Mouse (Mus musculus) CH12.LX (cell line): Measurements from ENCODE around the gene 1700067K01Rik. TPM values are rescaled to one million over a fixed set of nuclear protein-coding genes. Genes with fewer than 3 reads are reported as not detected.
A peak's percentile ranks its signal among the peaks of the same experiment; 100 is the strongest.

Experiments
- DNase-seq: peaks from one replicate; pipeline ENCODE4 v3.0.0-alpha.2; 2013; ENCODE audit errors: extremely low read depth
- H3K27ac ChIP-seq: 2 replicates; pipeline ENCODE4 v1.5.1; 2012; ENCODE audit warnings: low read depth, mild to moderate bottlenecking, control low read depth, moderate library complexity; ENCODE audit not compliant: insufficient read depth
- H3K27me3 ChIP-seq: replicated peaks from 2 replicates; pipeline ENCODE3; 2012; ENCODE audit warnings: inconsistent platforms
- H3K36me3 ChIP-seq, 2 experiments: replicated peaks in 1 of 2; 2 replicates each; pipeline versions ENCODE3 to v1.6.1; 2012; ENCODE audit warnings: inconsistent platforms in 1 of 2, low read length in 1 of 2, mild to moderate bottlenecking in 1 of 2, mixed read lengths in 1 of 2, moderate library complexity in 1 of 2; ENCODE audit not compliant: control insufficient read depth in 1 of 2, insufficient read depth in 1 of 2
- H3K4me1 ChIP-seq, 2 experiments: 2 replicates each; pipeline ENCODE4 v1.6.1; 2012; ENCODE audit warnings: inconsistent platforms in 1 of 2, moderate library complexity in 1 of 2; ENCODE audit not compliant: insufficient read depth in 2 of 2, control insufficient read depth in 1 of 2
- H3K4me2 ChIP-seq: 2 replicates; pipeline ENCODE4 v1.6.1; 2012; ENCODE audit warnings: low read depth, mild to moderate bottlenecking, control low read depth; ENCODE audit not compliant: poor library complexity, insufficient read depth, severe bottlenecking
- H3K4me3 ChIP-seq, 3 experiments: fragments of 150-350 bp in 1 of 3; sonication (generic) in 1 of 3; replicated peaks in 1 of 3; 2 replicates each; pipeline versions ENCODE3 to v1.5.1; 2011 to 2012; ENCODE audit warnings: low read depth in 2 of 3, low read length in 2 of 3, mild to moderate bottlenecking in 2 of 3, moderate library complexity in 2 of 3, control low read depth in 1 of 3, improper control_type of control experiment in 1 of 3, inconsistent platforms in 1 of 3, mixed read lengths in 1 of 3; ENCODE audit not compliant: poor library complexity in 1 of 3
- H3K79me2 ChIP-seq: replicated peaks from 2 replicates; pipeline ENCODE4 v1.6.1; 2012; ENCODE audit warnings: mild to moderate bottlenecking, moderate library complexity; ENCODE audit not compliant: control insufficient read depth, poor library complexity, insufficient read depth, severe bottlenecking; ENCODE audit errors: extremely low read depth
- H3K9ac ChIP-seq: 2 replicates; pipeline ENCODE4 v1.6.1; 2012; ENCODE audit warnings: low read depth, mild to moderate bottlenecking, control low read depth, moderate library complexity; ENCODE audit not compliant: insufficient read depth
- H3K9me3 ChIP-seq: replicated peaks from 2 replicates; pipeline ENCODE3; 2012; ENCODE audit warnings: low read length, inconsistent platforms, mixed read lengths
- BHLHE40 ChIP-seq: IDR thresholded peaks from 2 replicates; pipeline ENCODE4 v1.6.1; 2011; ENCODE audit warnings: mild to moderate bottlenecking, low read depth, low read length, improper control_type of control experiment
- CHD2 ChIP-seq: IDR thresholded peaks from 2 replicates; pipeline ENCODE4 v1.6.1; 2011; ENCODE audit warnings: low read length, improper control_type of control experiment
- ELF1 ChIP-seq: IDR thresholded peaks from 2 replicates; pipeline ENCODE4 v1.6.1; 2014; ENCODE audit warnings: low read depth, mild to moderate bottlenecking, inconsistent platforms, low read length, improper control_type of control experiment
- ETS1 ChIP-seq: conservative IDR thresholded peaks from 2 replicates; pipeline ENCODE4 v1.6.1; 2012; ENCODE audit warnings: low read depth, mild to moderate bottlenecking, inconsistent platforms, low read length, improper control_type of control experiment, moderate library complexity
- GABPA ChIP-seq: IDR thresholded peaks from 2 replicates; pipeline ENCODE4 v1.6.1; 2012; ENCODE audit warnings: low read depth, low read length, improper control_type of control experiment, inconsistent platforms; ENCODE audit not compliant: insufficient replicate concordance
- HCFC1 ChIP-seq: IDR thresholded peaks from 2 replicates; pipeline ENCODE4 v1.6.1; 2012; ENCODE audit warnings: low read depth, mild to moderate bottlenecking, inconsistent platforms, low read length, improper control_type of control experiment
- IRF4 ChIP-seq: IDR thresholded peaks from 2 replicates; pipeline ENCODE4 v1.6.1; 2014; ENCODE audit warnings: low read depth, mild to moderate bottlenecking, inconsistent platforms, low read length, improper control_type of control experiment
- JUND ChIP-seq: conservative IDR thresholded peaks from 2 replicates; pipeline ENCODE4 v1.6.1; 2011; ENCODE audit warnings: low read depth, low read length, improper control_type of control experiment
- KAT2A ChIP-seq: IDR thresholded peaks from 2 replicates; pipeline ENCODE4 v1.6.1; 2012; ENCODE audit warnings: low read length, improper control_type of control experiment, inconsistent platforms; ENCODE audit not compliant: insufficient replicate concordance
- MAFK ChIP-seq: IDR thresholded peaks from 2 replicates; pipeline ENCODE4 v1.6.1; 2011; ENCODE audit warnings: low read length, improper control_type of control experiment; ENCODE audit not compliant: insufficient replicate concordance
- MAX ChIP-seq: IDR thresholded peaks from 2 replicates; pipeline ENCODE4 v1.6.1; 2011; ENCODE audit warnings: low read length, improper control_type of control experiment
- MAZ ChIP-seq: IDR thresholded peaks from 2 replicates; pipeline ENCODE4 v1.6.1; 2012; ENCODE audit warnings: low read depth, mild to moderate bottlenecking, inconsistent platforms, low read length, improper control_type of control experiment, moderate library complexity
- MXI1 ChIP-seq: IDR thresholded peaks from 2 replicates; pipeline ENCODE4 v1.6.1; 2011; ENCODE audit warnings: mild to moderate bottlenecking, low read depth, low read length, improper control_type of control experiment
- NELFE ChIP-seq: IDR thresholded peaks from 2 replicates; pipeline ENCODE4 v1.6.1; 2011; ENCODE audit warnings: low read depth, low read length, improper control_type of control experiment
- NRF1 ChIP-seq: IDR thresholded peaks from 2 replicates; pipeline ENCODE4 v1.6.1; 2014; ENCODE audit warnings: low read depth, mild to moderate bottlenecking, inconsistent platforms, low read length, improper control_type of control experiment, moderate library complexity
- POLR2A ChIP-seq: IDR thresholded peaks from 2 replicates; pipeline ENCODE4 v1.6.1; 2011; ENCODE audit warnings: low read depth, mild to moderate bottlenecking, improper control_type of control experiment, low read length
- POLR2AphosphoS2 ChIP-seq: IDR thresholded peaks from 2 replicates; pipeline ENCODE4 v1.6.1; 2011; ENCODE audit warnings: low read depth, low read length, improper control_type of control experiment
- RAD21 ChIP-seq: IDR thresholded peaks from 2 replicates; pipeline ENCODE4 v1.6.1; 2011; ENCODE audit warnings: low read depth, mild to moderate bottlenecking, low read length, improper control_type of control experiment, moderate library complexity
- SMC3 ChIP-seq: IDR thresholded peaks from 2 replicates; pipeline ENCODE4 v1.6.1; 2011; ENCODE audit warnings: low read depth, low read length, improper control_type of control experiment
- TCF12 ChIP-seq: IDR thresholded peaks from 2 replicates; pipeline ENCODE4 v1.6.1; 2014; ENCODE audit warnings: low read depth, mild to moderate bottlenecking, inconsistent platforms, low read length, improper control_type of control experiment
- UBTF ChIP-seq: IDR thresholded peaks from 2 replicates; pipeline ENCODE4 v1.6.1; 2012; ENCODE audit warnings: low read depth, mild to moderate bottlenecking, inconsistent platforms, low read length, improper control_type of control experiment, moderate library complexity
- USF1 ChIP-seq: IDR thresholded peaks from 2 replicates; pipeline ENCODE4 v1.6.1; 2014; ENCODE audit warnings: low read depth, mild to moderate bottlenecking, inconsistent platforms, low read length, improper control_type of control experiment
- USF2 ChIP-seq: conservative IDR thresholded peaks from 2 replicates; pipeline ENCODE4 v1.6.1; 2011; ENCODE audit warnings: low read depth, low read length, improper control_type of control experiment
- ZKSCAN1 ChIP-seq: IDR thresholded peaks from 2 replicates; pipeline ENCODE4 v1.6.1; 2012; ENCODE audit warnings: low read depth, inconsistent platforms, low read length, improper control_type of control experiment, borderline replicate concordance
- ZMIZ1 ChIP-seq: IDR thresholded peaks from 2 replicates; pipeline ENCODE4 v1.6.1; 2012; ENCODE audit warnings: low read depth, mild to moderate bottlenecking, inconsistent platforms, low read length, improper control_type of control experiment
- ZNF384 ChIP-seq: IDR thresholded peaks from 2 replicates; pipeline ENCODE4 v1.6.1; 2012; ENCODE audit warnings: low read depth, low read length, improper control_type of control experiment, inconsistent platforms
- dilution Hi-C: fragments of 300-500 bp; cut with MboI; formaldehyde crosslinking; loops from 2 replicates; pipeline ENCODE4 v1.14.3; 2020; ENCODE audit warnings: low sequenced_read_pairs; ENCODE audit not compliant: extremely low pct_unique_long_range_greater_than_20kb, extremely low pct_ligation_motif_present
- in situ Hi-C: fragments of 300-500 bp; cut with MboI; formaldehyde crosslinking; loops from 3 replicates; pipeline ENCODE4 v1.14.3; 2019; ENCODE audit warnings: low sequenced_read_pairs, low pct_ligation_motif_present, low pct_unique_long_range_greater_than_20kb, mixed read lengths
- polyA plus RNA-seq: library from polyadenylated mRNA; unstranded; fragments of >175 nt; gene quantifications from 2 replicates; pipeline ENCODE4 v1.2.1, GENCODE M21; 2012; ENCODE audit warnings: low read depth; ENCODE audit not compliant: insufficient read length
- total RNA-seq, 2 experiments: library from RNA; depleted of rRNA; stranded (reverse); fragments of 300-350 nt in 1 of 2; fragments of >200 nt in 1 of 2; gene quantifications; 2 replicates each; pipeline ENCODE4 v1.2.3; 2012 to 2014

Gene 1700067K01Rik
- total and polyA plus RNA-seq, 3 experiments = 0.38 to 0.67 TPM; not detected in 1

GRCm38 (mm10) chr8:83995973-83996372 lies 5.3 kb upstream of the 1700067K01Rik start:
- dilution Hi-C loops = no loop called here
- Histone ChIP-seq H3K27ac (no peak overlapping the region), H3K4me2 (peak overlapping the region; percentile 18; the same call in 1 of the 2 replicates), H3K79me2 (peaks cover 3% of the 10 kb centered on the region; the same call in 1 of the 2 replicates), H3K9me3 (no peaks in the 10 kb centered on the region), H3K27me3 (no peaks in the 10 kb centered on the region), H3K36me3 (peaks cover 13 to 36% of the 10 kb centered on the region in 2 experiments), H3K9ac (0 out of 2 replicates have a peak overlapping the region, but pooled peaks have one; percentile 78), H3K4me1 (peaks cover 10 to 25% of the 10 kb centered on the region in 2 experiments), H3K4me3 (no peak overlapping the region)
- DNase-seq = no peak
- no peak for TF ChIP-seq MAFK
- no peak for TF ChIP-seq IRF4
- no peak for TF ChIP-seq USF1
- TF ChIP-seq MAX = no peak
- no peak for TF ChIP-seq RAD21
- TF ChIP-seq UBTF = no peak
- TF ChIP-seq POLR2AphosphoS2 = no peak
- no peak for TF ChIP-seq USF2
- no peak for TF ChIP-seq SMC3
- TF ChIP-seq NRF1 = no peak
- no peak for TF ChIP-seq MXI1
- TF ChIP-seq HCFC1 = no peak
- no peak for TF ChIP-seq JUND
- in situ Hi-C loops = no loop called here

GRCm38 (mm10) chr8:83996567-83997505 lies 4.5 kb upstream of the 1700067K01Rik start:
- Histone ChIP-seq H3K9ac (peak overlapping the region; percentile 81), H3K4me1 (peaks cover 10 to 25% of the 10 kb centered on the region in 2 experiments), H3K4me2 (peak overlapping the region; percentile 18), H3K9me3 (no peaks in the 10 kb centered on the region), H3K4me3 (peak overlapping the region; percentile 32 to 71 (median 71)), H3K27ac (peak overlapping the region; percentile 51; the same call in 1 of the 2 replicates), H3K36me3 (peaks cover 14 to 36% of the 10 kb centered on the region in 2 experiments), H3K27me3 (no peaks in the 10 kb centered on the region), H3K79me2 (peaks cover 3% of the 10 kb centered on the region; the same call in 1 of the 2 replicates)
- in situ Hi-C loops = no loop called here
- dilution Hi-C loops = no loop called here
- peak; percentile 93 for TF ChIP-seq ZNF384
- TF ChIP-seq ETS1 = no peak
- TF ChIP-seq ELF1 = 0 out of 2 replicates have a peak, but pooled peaks have one; percentile 3
- TF ChIP-seq ZMIZ1 = peak; percentile 53; the same call in 1 of the 2 replicates
- TF ChIP-seq GABPA = no peak
- TF ChIP-seq TCF12 = peak; percentile 68
- TF ChIP-seq KAT2A = no peak
- TF ChIP-seq ZKSCAN1 = no peak
- TF ChIP-seq POLR2A = peak; percentile 88
- peak; percentile 78 for TF ChIP-seq CHD2
- peak; percentile 70; the same call in 1 of the 2 replicates for TF ChIP-seq MAZ
- TF ChIP-seq NELFE = peak; percentile 82
- TF ChIP-seq BHLHE40 = peak; percentile 39; the same call in 1 of the 2 replicates
- DNase-seq = peak; percentile 77
